Mouse (Mus musculus) right cerebral cortex, postnatal 10 days (tissue): ENCODE data around the gene Efna5.

Experiments used
- DNase-seq, 2 experiments: peaks; one replicate each; pipeline ENCODE4 v3.0.0; 2021; ENCODE audit warnings: low spot score in 2 of 2

The Efna5 gene

GRCm38 (mm10) chr17:62657832-62658630, 223.1 kb downstream of the Efna5 start:
- no peak for DNase-seq

- DNase-seq, result no peak
Measured at GRCm38 (mm10) chr17:62657051-62657450, 224.1 kb downstream of the Efna5 start.

GRCm38 (mm10) chr17:62656591-62656990, 224.5 kb downstream of the Efna5 start:
- peak; percentile 44 to 61 for DNase-seq

GRCm38 (mm10) chr17:62655819-62656355, 225.2 kb downstream of the Efna5 start:
- peak; percentile 34 to 44 for DNase-seq

GRCm38 (mm10) chr17:62652451-62652850, 228.7 kb downstream of the Efna5 start:
- no peak for DNase-seq

GRCm38 (mm10) chr17:62651696-62652095, 229.4 kb downstream of the Efna5 start:
- DNase-seq, result no peak

- DNase-seq, result no peak
Measured at GRCm38 (mm10) chr17:62649293-62649950, 231.7 kb downstream of the Efna5 start.

- no peak for DNase-seq
Measured at GRCm38 (mm10) chr17:62646836-62647235, 234.3 kb downstream of the Efna5 start.

- no peak for DNase-seq
Measured at GRCm38 (mm10) chr17:62642447-62643145, 238.5 kb downstream of the Efna5 start.

GRCm38 (mm10) chr17:62640654-62641053, 240.5 kb downstream of the Efna5 start:
- DNase-seq, result no peak

- DNase-seq, result no peak
Measured at GRCm38 (mm10) chr17:62636896-62637295, 244.2 kb downstream of the Efna5 start.

- DNase-seq, result no peak
Measured at GRCm38 (mm10) chr17:62634937-62635336, 246.2 kb downstream of the Efna5 start.

GRCm38 (mm10) chr17:62628474-62628873, 252.6 kb downstream of the Efna5 start:
- no peak for DNase-seq

GRCm38 (mm10) chr17:62627508-62627907, 253.6 kb downstream of the Efna5 start:
- no peak for DNase-seq

GRCm38 (mm10) chr17:62625646-62626020, 255.5 kb downstream of the Efna5 start:
- DNase-seq, result no peak

GRCm38 (mm10) chr17:62624804-62625645, 256.1 kb downstream of the Efna5 start:
- DNase-seq, result no peak

GRCm38 (mm10) chr17:62623224-62623623, 257.9 kb downstream of the Efna5 start:
- DNase-seq, result no peak

GRCm38 (mm10) chr17:62622481-62622880, 258.6 kb downstream of the Efna5 start:
- DNase-seq, result no peak

GRCm38 (mm10) chr17:62615159-62615558, 266.0 kb downstream of the Efna5 start:
- DNase-seq, result no peak

GRCm38 (mm10) chr17:62614708-62615107, 266.4 kb downstream of the Efna5 start:
- no peak for DNase-seq

- no peak for DNase-seq
Measured at GRCm38 (mm10) chr17:62614237-62614636, 266.9 kb downstream of the Efna5 start.
